Mouse (Mus musculus): ENCODE measurements at regions not wholly inside any gene's neighbourhood (a gene's known extent, or its start where the extent isn't known, plus 50 kb on each side); places are given as distances from the start of the nearest gene placed in this dataset.
A peak's percentile ranks its signal among the peaks of the same experiment; 100 is the strongest.

- peak; percentile 86 for DNase-seq (ENCODE audit: extremely low read depth, low read depth, low spot score)
These were observed 274.9 kb downstream of the Gm11361 start for GRCm38 (mm10) chr13:28532278-28532677.

DNA sequence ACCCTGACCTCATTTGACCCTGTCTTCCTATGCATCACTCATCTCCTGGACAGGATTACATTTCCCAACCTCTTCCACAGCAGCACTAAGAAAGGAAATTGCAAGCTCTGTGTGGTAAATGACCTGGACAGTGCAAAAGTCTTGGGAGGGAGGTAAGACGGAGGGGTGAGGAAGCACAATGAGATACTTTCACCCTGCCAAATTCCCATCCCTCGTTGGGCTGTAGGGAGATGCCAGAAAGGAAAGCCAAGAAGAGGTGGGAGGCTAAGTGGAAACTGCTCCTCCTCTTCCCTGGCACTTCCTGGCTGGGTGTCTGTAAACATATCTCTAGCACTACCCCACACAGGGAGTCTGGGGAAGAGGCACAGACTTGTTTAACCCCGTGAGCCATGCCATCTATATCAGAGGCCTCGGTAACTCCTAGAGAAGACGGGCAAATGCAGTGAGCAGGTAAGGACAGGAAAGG is 274.2 kb downstream of the Gm11361 start:
- DNase-seq (ENCODE audit: extremely low read depth, low read depth, low spot score) = peak; percentile 71

GRCm38 (mm10) chr13:28530947-28531346 is 273.6 kb downstream of the Gm11361 start:
- no peak for DNase-seq (ENCODE audit: extremely low read depth, low read depth, low spot score)

- DNase-seq (ENCODE audit: extremely low read depth, low read depth, low spot score) = no peak
These were observed 271.7 kb downstream of the Gm11361 start for GRCm38 (mm10) chr13:28528898-28529511.

DNA sequence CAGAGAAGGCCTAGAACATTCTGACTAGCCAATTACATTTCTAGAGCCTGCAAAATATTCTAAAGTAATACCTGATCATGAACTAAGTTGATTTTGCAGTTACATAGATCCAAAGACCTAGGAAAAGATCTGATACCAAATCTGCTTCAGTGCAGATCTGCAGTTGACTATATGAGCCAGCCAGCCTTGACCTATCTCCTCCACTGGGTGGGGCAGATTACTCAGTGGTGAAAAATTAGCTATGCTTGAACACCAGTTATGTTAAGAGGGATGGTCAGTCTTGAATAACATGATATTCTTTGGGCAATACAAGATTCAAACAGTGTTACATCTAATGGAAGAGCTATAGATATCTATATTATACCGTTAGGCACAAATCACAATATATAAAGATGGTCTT is 269.0 kb downstream of the Gm11361 start:
- no peak for DNase-seq (ENCODE audit: extremely low read depth, low read depth, low spot score)

GRCm38 (mm10) chr13:28524411-28524810 is 267.1 kb downstream of the Gm11361 start:
- DNase-seq (ENCODE audit: extremely low read depth, low read depth, low spot score) = no peak

DNA sequence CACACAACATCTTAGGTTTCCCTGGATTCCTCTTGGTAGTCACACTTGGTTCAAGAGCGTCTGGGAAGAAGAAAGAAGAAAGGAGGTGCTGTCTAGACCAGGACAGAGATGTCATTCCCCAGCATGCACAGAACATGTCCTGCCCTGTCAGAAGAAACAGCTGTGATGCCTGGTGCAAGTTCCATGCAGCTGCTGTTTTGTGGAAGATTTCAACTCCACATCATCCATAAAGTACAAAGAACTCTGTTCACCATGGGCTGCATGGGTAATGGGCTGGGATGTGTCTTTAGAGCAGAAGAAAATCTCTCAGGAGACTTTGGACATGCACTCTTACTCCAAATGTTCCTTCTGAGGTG is 262.8 kb downstream of the Gm11361 start:
- no peak for DNase-seq (ENCODE audit: extremely low read depth, low read depth, low spot score)

- peak; percentile 89 for DNase-seq (ENCODE audit: extremely low read depth, low read depth, low spot score)
These were observed 262.2 kb downstream of the Gm11361 start for GRCm38 (mm10) chr13:28519383-28520126.

DNA sequence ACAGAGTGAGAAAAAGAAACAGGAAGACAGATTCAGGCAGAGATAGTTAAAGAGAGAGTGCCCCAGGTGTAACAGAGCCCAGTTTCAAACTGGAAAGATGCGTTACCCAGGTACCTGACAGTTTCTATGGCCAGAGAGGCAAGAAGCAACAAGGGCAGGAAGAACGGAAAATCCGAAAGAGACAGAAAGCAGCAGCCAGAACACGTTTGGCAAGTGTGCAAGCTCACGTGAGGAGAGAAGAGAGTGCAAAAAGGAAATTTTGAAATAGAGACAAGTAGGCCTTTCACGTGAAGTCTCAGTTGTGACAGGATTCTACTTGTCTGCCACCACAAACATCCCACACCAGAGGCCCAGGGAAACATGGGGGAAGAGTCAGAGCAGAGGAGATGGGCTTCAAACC is 259.8 kb downstream of the Gm11361 start:
- no peak for DNase-seq (ENCODE audit: extremely low read depth, low read depth, low spot score)

DNA sequence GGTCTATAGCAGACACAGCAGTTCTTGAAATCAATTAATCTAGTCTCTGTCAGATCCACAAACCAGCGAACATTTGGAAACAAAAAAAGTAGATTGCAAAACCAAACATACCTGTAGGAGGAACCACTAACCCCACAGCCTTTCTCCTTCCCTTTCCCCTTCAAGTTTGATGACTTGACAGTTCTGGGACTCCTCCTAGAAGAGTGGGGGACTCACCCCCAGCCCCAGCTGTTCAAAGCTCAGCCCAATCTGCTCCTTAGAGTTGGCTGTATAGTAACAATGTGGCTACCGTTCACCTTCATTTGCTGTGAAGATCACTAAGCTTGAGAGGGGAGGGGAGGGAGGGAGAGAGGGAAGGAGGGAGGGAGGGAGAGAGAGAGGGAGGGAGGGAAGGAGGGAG is 259.3 kb downstream of the Gm11361 start:
- DNase-seq (ENCODE audit: extremely low read depth, low read depth, low spot score) = no peak

GRCm38 (mm10) chr13:28514245-28514644 is 256.9 kb downstream of the Gm11361 start:
- no peak for DNase-seq (ENCODE audit: extremely low read depth, low read depth, low spot score)

DNA sequence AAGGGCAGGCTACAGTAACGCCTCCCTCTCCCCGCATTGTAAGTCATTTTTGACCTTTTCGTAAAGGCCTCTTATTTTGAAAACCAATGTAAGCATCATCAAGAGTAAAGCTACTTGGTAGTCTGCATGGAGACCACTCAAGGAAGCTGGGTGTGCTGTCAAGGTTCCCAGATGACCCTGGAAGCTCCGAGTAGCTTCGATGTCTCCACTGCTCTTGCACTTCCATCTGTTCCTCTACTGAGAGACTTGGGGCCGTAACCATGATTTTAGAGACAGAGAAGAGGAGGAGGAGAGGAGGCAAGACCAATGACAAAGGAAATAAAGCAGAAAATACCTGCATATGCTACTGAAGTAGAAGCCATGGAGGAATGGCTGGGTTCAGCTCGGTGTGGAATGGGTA is 256.0 kb downstream of the Gm11361 start:
- DNase-seq (ENCODE audit: extremely low read depth, low read depth, low spot score) = no peak

DNA sequence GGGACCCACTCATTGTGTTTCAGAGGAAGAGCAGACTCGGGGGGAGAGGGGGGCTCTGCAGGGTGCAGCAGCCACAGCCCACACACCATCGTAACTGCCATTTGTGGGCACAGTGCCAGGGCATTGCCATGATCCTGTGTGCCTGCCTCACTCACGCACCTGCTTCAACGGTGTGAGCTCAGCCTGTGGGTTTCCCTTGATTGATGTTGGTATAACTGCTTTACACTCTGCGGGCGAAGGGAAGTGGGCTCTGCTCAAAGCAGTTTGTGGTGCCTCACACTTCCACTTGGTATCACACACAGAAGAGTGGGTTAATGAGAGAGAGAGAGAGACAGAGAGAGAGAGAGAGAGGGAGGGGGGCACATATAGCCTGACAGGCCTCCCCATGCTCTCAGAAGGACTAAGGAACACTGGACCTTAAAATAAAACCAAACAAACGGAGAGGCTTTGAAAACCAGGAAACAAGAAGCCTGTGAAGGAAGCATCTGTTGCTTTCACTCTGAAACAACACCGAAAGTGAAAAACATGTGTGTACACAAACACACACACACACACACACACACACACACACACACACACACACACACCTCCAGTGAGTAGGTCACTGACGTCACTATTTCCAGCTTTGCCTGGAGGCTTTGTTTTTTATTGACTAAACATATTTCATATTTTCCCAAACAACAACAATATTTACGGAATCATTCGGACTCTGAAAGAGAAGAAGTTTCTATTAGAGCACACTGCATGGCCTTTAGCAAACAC is 255.4 kb downstream of the Gm11361 start:
- DNase-seq (ENCODE audit: extremely low read depth, low read depth, low spot score) = no peak

- DNase-seq (ENCODE audit: extremely low read depth, low read depth, low spot score) = no peak
These were observed 250.9 kb downstream of the Gm11361 start for GRCm38 (mm10) chr13:28508184-28508583.

DNA sequence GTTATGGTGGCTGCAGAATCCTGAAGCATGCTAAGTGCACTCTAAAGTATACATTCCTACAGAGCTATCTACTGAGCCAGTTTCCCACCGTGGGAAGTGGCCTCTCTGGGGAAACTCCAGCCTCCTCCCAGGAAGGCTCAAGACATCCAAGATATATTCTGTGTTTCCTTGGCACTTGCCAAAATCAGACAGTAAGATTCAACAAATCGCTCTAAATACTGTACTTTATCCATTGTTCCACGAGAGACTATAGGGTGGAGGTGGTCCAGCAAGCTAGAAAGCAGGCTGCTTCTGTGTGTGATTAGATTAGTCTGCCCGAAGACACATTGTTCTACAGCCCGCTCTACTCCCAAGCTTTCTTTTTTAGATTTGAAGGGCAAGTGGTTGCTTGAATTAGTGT is 250.5 kb downstream of the Gm11361 start:
- DNase-seq (ENCODE audit: extremely low read depth, low read depth, low spot score) = no peak

GRCm38 (mm10) chr13:28504340-28504739 is 247.0 kb downstream of the Gm11361 start:
- DNase-seq (ENCODE audit: extremely low read depth, low read depth, low spot score) = no peak

GRCm38 (mm10) chr13:28502171-28502570 is 244.8 kb downstream of the Gm11361 start:
- DNase-seq (ENCODE audit: extremely low read depth, low read depth, low spot score) = no peak

- no peak for DNase-seq (ENCODE audit: extremely low read depth, low read depth, low spot score)
These were observed 243.4 kb downstream of the Gm11361 start for GRCm38 (mm10) chr13:28500697-28501096.

DNA sequence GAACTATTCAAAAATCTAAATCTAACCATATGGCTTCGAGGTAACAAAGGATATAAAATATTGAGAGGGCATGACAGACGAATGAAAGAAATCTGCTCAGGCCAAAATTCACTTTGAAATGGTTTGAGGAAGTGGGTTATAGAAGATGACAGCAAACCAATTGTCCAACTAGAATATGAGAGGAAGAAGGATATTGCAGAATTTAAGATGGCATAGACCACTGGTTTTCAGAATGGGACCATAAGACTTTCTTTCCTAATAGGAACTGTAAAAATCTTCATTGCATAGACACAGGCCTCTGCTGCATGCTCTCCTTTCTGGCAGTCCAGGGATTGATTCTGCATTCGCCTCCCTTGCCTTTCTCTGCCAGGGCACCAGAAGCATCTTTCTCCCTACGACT is 240.2 kb downstream of the Gm11361 start:
- no peak for DNase-seq (ENCODE audit: extremely low read depth, low read depth, low spot score)

DNA sequence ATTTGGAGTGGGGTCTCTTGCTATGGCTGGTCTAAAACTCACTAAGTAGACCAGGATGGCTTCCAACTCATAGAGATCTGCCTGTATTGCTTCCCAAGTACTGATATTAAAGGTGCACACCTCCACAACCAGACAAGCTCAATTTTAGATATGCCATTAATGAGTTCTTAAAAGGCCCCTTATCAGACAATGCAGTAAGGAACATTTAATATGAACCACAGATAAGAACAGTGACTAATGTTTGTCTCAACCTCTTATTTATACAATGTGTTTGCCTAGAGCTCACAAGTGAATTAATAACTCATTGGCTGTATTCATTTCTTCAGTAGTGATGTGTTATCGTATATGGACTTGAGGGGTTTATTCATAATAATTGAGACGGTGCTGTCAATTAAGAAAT is 234.7 kb downstream of the Gm11361 start:
- DNase-seq (ENCODE audit: extremely low read depth, low read depth, low spot score) = no peak

- DNase-seq (ENCODE audit: extremely low read depth, low read depth, low spot score) = no peak
These were observed 226.4 kb downstream of the Gm11361 start for GRCm38 (mm10) chr13:28483727-28484126.

All from fat pad, adult 2 months (tissue).